Mouse (Mus musculus): Measurements from ENCODE around the gene Sptlc2. TPM values are rescaled to one million over a fixed set of nuclear protein-coding genes. Genes with fewer than 3 reads are reported as not detected.
"Not testable (repeated sequence)": the region's sequence is repeated elsewhere in the genome, so short reads cannot be mapped to it uniquely, and the experiment has no call there.

Gene Sptlc2
- total RNA-seq, 2 experiments from 2014 or later: 6.4 to 8.5 TPM

GRCm38 (mm10) chr12:87281766-87282165 is 106.4 kb downstream of the Sptlc2 start:
- no peak overlapping the region for H3K27ac ChIP-seq
- no peak for TF ChIP-seq CTCF (IDR thresholded peaks at IDR 0.05)
- no peak overlapping the region for H3K4me3 ChIP-seq
- intact Hi-C loops (cut with DNase I): no loop called here
- no peak for DNase-seq

- intact Hi-C loops (cut with DNase I): no loop called here
- no peak for DNase-seq
Observed at GRCm38 (mm10) chr12:87279879-87280278, 108.3 kb downstream of the Sptlc2 start.

GRCm38 (mm10) chr12:87279350-87279749 is 108.8 kb downstream of the Sptlc2 start:
- intact Hi-C loops (cut with DNase I): no loop called here
- no peak overlapping the region for H3K27ac ChIP-seq
- no peak for DNase-seq
- no peak for TF ChIP-seq CTCF (IDR thresholded peaks at IDR 0.05)
- H3K4me3 ChIP-seq: no peak overlapping the region

More at GRCm38 (mm10) chr12:87279879-87280278, 108.3 kb downstream of the Sptlc2 start:
- H3K4me3 ChIP-seq: no peak overlapping the region
- no peak overlapping the region for H3K27ac ChIP-seq
- no peak for TF ChIP-seq CTCF (IDR thresholded peaks at IDR 0.05)

GRCm38 (mm10) chr12:87278118-87278730 is 109.9 kb downstream of the Sptlc2 start:
- DNase-seq: no peak
- H3K4me3 ChIP-seq: no peak overlapping the region
- no peak overlapping the region for H3K27ac ChIP-seq
- no peak for TF ChIP-seq CTCF (IDR thresholded peaks at IDR 0.05)
- intact Hi-C loops (cut with DNase I): no loop called here

- intact Hi-C loops (cut with DNase I); DNase-seq; H3K4me3 ChIP-seq; H3K27ac ChIP-seq: not testable (repeated sequence)
Observed at GRCm38 (mm10) chr12:87277251-87277650, 110.9 kb downstream of the Sptlc2 start.

- DNase-seq: no peak
- TF ChIP-seq CTCF (IDR thresholded peaks at IDR 0.05): no peak
- H3K27ac ChIP-seq: no peak overlapping the region
- H3K4me3 ChIP-seq: no peak overlapping the region
- intact Hi-C loops (cut with DNase I): loop anchor here (5.0 kb wide), 1 partner anchor 57 kb away; no protein-coding TSS in a partner anchor
Observed at GRCm38 (mm10) chr12:87274853-87275831, 113.0 kb downstream of the Sptlc2 start.

GRCm38 (mm10) chr12:87267682-87268081 is 120.5 kb downstream of the Sptlc2 start:
- peak; percentile 54 for TF ChIP-seq CTCF (IDR thresholded peaks at IDR 0.05)
- intact Hi-C loops (cut with DNase I): loop anchor here (2.0 to 10.0 kb wide), 5 partner anchors 119 to 273 kb away; partner anchors contain the start of genes Gstz1, Pomt2, Snw1 and Zdhhc22
- Histone ChIP-seq H3K27ac (peak overlapping the region; percentile 98; the same call in 1 of the 2 replicates), H3K4me3 (peak overlapping the region; percentile 97)
- peak; percentile 28 for DNase-seq

GRCm38 (mm10) chr12:87266827-87267603 is 121.1 kb downstream of the Sptlc2 start:
- peak; percentile 25 for DNase-seq
- peak overlapping the region; percentile 98 for H3K27ac ChIP-seq
- H3K4me3 ChIP-seq: peak overlapping the region; percentile 97
- no peak for TF ChIP-seq CTCF (IDR thresholded peaks at IDR 0.05)
- intact Hi-C loops (cut with DNase I): loop anchor here (2.0 to 10.0 kb wide), 5 partner anchors 120 to 272 kb away; partner anchors contain the start of genes Gstz1, Pomt2, Snw1 and Zdhhc22

GRCm38 (mm10) chr12:87266108-87266826 is 121.9 kb downstream of the Sptlc2 start, which contains the start of the genes Vipas39 and Ahsa1:
Gene Vipas39 (minus strand): TSS chr12:87266256.
Gene Ahsa1 (plus strand): TSS chr12:87266479.
- Histone ChIP-seq H3K4me3 (peak within 1 kb of the TSS; percentile 97), H3K27ac (peak within 1 kb of the TSS; percentile 98)
- intact Hi-C loops (cut with DNase I): loop anchor here (2.0 to 10.0 kb wide), 5 partner anchors 119 to 271 kb away; partner anchors contain the start of genes Gstz1, Pomt2, Snw1 and Zdhhc22
- DNase-seq: peak; percentile 90
- peak; percentile 41; the same call in 1 of the 2 replicates for TF ChIP-seq CTCF (IDR thresholded peaks at IDR 0.05)

GRCm38 (mm10) chr12:87265444-87265843 is 122.7 kb downstream of the Sptlc2 start:
- no peak for TF ChIP-seq CTCF (IDR thresholded peaks at IDR 0.05)
- Histone ChIP-seq H3K27ac (peak overlapping the region; percentile 98), H3K4me3 (peak overlapping the region; percentile 97)
- intact Hi-C loops (cut with DNase I): loop anchor here (5.0 to 10.0 kb wide), 3 partner anchors 152 to 271 kb away; partner anchors contain the start of genes Snw1 and Zdhhc22
- DNase-seq: no peak

GRCm38 (mm10) chr12:87260562-87260961 is 127.6 kb downstream of the Sptlc2 start:
- no peak for DNase-seq
- intact Hi-C loops (cut with DNase I): loop anchor here (10.0 kb wide), 1 partner anchor 266 kb away; the partner anchor contains the start of gene Zdhhc22
- Histone ChIP-seq H3K4me3 (no peak overlapping the region), H3K27ac (no peak overlapping the region)
- no peak for TF ChIP-seq CTCF (IDR thresholded peaks at IDR 0.05)
